Mouse (Mus musculus) liver, embryonic 14.5 days (tissue): ENCODE results near the gene Stk38.

Experiments used
- CTCF ChIP-seq: IDR thresholded peaks from 2 replicates; pipeline ENCODE4 v1.5.1; 2016; ENCODE audit warnings: antibody characterized with exemption, low read depth, control low read depth
- EP300 ChIP-seq: IDR thresholded peaks from 2 replicates; pipeline ENCODE4 v1.6.1; 2016; ENCODE audit warnings: antibody characterized with exemption, low read depth

- no peak for TF ChIP-seq CTCF
- TF ChIP-seq EP300: no peak
These were observed 2.8 kb downstream of the Stk38 start for GRCm38 (mm10) chr17:29005002-29005401.
